Mouse (Mus musculus): Measurements from ENCODE around the gene Otx2. TPM values are rescaled to one million over a fixed set of nuclear protein-coding genes. Genes with fewer than 3 reads are reported as not detected.
"Not testable (repeated sequence)": the region's sequence is repeated elsewhere in the genome, so short reads cannot be mapped to it uniquely, and the experiment has no call there.

Gene Otx2
- polyA plus RNA-seq, 1 experiment, result not detected

DNA sequence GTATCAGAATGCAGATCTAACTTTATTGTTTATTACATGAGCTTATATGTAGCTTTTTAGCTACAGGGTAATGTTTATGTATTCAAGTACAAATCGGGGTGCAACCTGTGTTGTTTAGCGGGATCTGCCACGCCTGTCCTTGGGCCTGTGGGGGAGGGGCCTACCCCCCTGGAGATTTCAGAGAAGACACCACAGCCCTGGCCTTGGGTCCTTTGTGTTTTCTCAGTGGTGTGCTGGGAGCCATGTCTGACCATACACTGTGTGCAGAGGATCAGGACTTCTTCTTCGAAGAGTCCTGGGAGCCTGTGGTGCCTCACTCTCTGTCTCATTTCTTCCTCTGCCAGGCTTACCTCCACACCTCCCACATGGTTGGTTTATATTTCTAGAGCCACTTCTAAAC lies 47.3 kb downstream of the Otx2 start:
- Histone ChIP-seq H3K27me3 (ENCODE audit: control insufficient read depth, insufficient read depth, low read length) (no peaks in the 10 kb centered on the region), H3K36me3 (ENCODE audit: control insufficient read depth, insufficient read depth, low read length) (no peaks in the 10 kb centered on the region), H3K4me3 (ENCODE audit: control insufficient read depth, low read depth, low read length) (no peak overlapping the region), H3K27ac (ENCODE audit: control insufficient read depth, insufficient read depth, low read depth, low read length) (no peak overlapping the region), H3K4me1 (ENCODE audit: control insufficient read depth, insufficient read depth, low read length) (0 out of 2 replicates have a peak, but pooled peaks cover 2% of the 10 kb centered on the region)
- TF ChIP-seq POLR2A (IDR thresholded peaks at IDR 0.05; ENCODE audit: control insufficient read depth, low read depth, low read length), result no peak
- no peak for TF ChIP-seq CTCF (IDR thresholded peaks at IDR 0.05; ENCODE audit: control insufficient read depth, insufficient read depth, insufficient replicate concordance, low read depth, low read length)

- Histone ChIP-seq H3K4me3 (ENCODE audit: control insufficient read depth, low read depth, low read length) (no peak overlapping the region), H3K27me3 (ENCODE audit: control insufficient read depth, insufficient read depth, low read length) (no peaks in the 10 kb centered on the region), H3K36me3 (ENCODE audit: control insufficient read depth, insufficient read depth, low read length) (no peaks in the 10 kb centered on the region), H3K27ac (ENCODE audit: control insufficient read depth, insufficient read depth, low read depth, low read length) (no peak overlapping the region), H3K4me1 (ENCODE audit: control insufficient read depth, insufficient read depth, low read length) (0 out of 2 replicates have a peak, but pooled peaks cover 2% of the 10 kb centered on the region)
- TF ChIP-seq CTCF (IDR thresholded peaks at IDR 0.05; ENCODE audit: control insufficient read depth, insufficient read depth, insufficient replicate concordance, low read depth, low read length) (no peak), POLR2A (IDR thresholded peaks at IDR 0.05; ENCODE audit: control insufficient read depth, low read depth, low read length) (no peak)
Observed at GRCm38 (mm10) chr14:48625331-48625694, 48.3 kb downstream of the Otx2 start.

DNA sequence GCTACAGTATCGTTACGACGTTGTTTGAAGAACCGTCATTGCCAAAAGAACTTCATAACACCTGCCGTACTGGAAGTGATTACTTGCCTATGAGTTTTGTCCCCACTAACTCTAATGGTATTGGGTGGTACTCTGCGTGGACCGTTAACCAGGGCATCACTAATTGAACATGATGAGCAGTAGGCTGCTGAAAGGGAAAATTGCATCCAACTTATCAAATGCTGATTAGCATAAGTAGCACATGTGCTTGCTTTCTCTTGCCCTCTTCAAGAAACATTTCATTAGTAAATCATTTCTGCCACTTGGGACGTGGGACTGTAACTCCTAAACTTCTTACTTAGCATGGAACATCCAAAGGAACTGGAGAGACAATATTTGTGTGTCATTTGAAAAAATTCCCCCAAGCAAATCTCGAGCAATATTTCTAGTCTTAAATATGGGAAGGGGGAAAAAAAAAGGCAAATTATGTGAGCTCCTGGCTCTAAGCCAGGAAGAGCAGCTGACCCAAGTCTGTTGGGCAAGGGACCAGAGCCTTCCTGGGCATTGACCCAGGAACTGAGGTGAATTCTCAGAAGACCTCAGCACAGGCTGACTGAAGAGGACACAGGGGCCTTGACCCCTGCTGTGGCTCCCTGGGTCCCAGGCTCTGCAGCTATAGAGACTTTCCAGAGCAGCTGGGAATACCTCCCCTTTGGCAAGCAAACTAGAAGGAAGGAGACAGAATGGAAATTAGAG lies 48.9 kb downstream of the Otx2 start:
- Histone ChIP-seq H3K36me3 (ENCODE audit: control insufficient read depth, insufficient read depth, low read length) (no peaks in the 10 kb centered on the region), H3K4me1 (ENCODE audit: control insufficient read depth, insufficient read depth, low read length) (0 out of 2 replicates have a peak, but pooled peaks cover 2% of the 10 kb centered on the region), H3K4me3 (ENCODE audit: control insufficient read depth, low read depth, low read length) (no peak overlapping the region), H3K27ac (ENCODE audit: control insufficient read depth, insufficient read depth, low read depth, low read length) (no peak overlapping the region), H3K27me3 (ENCODE audit: control insufficient read depth, insufficient read depth, low read length) (no peaks in the 10 kb centered on the region)
- no peak for TF ChIP-seq POLR2A (IDR thresholded peaks at IDR 0.05; ENCODE audit: control insufficient read depth, low read depth, low read length)
- TF ChIP-seq CTCF (IDR thresholded peaks at IDR 0.05; ENCODE audit: control insufficient read depth, insufficient read depth, insufficient replicate concordance, low read depth, low read length), result no peak

GRCm38 (mm10) chr14:48622726-48623125 lies 50.9 kb downstream of the Otx2 start:
- H3K27ac ChIP-seq (ENCODE audit: control insufficient read depth, insufficient read depth, low read depth, low read length); H3K4me3 ChIP-seq (ENCODE audit: control insufficient read depth, low read depth, low read length); H3K27me3 ChIP-seq (ENCODE audit: control insufficient read depth, insufficient read depth, low read length); H3K4me1 ChIP-seq (ENCODE audit: control insufficient read depth, insufficient read depth, low read length); H3K36me3 ChIP-seq (ENCODE audit: control insufficient read depth, insufficient read depth, low read length): not testable (repeated sequence)

GRCm38 (mm10) chr14:48616361-48616760 lies 57.3 kb downstream of the Otx2 start:
- no peak overlapping the region for H3K4me3 ChIP-seq (ENCODE audit: control insufficient read depth, low read depth, low read length)
- H3K27ac ChIP-seq (ENCODE audit: control insufficient read depth, insufficient read depth, low read depth, low read length), result no peak overlapping the region
- TF ChIP-seq POLR2A (IDR thresholded peaks at IDR 0.05; ENCODE audit: control insufficient read depth, low read depth, low read length) (no peak), CTCF (IDR thresholded peaks at IDR 0.05; ENCODE audit: control insufficient read depth, insufficient read depth, insufficient replicate concordance, low read depth, low read length) (no peak)
- H3K36me3 ChIP-seq (ENCODE audit: control insufficient read depth, insufficient read depth, low read length), result no peaks in the 10 kb centered on the region
- H3K4me1 ChIP-seq (ENCODE audit: control insufficient read depth, insufficient read depth, low read length), result no peaks in the 10 kb centered on the region
- no peaks in the 10 kb centered on the region for H3K27me3 ChIP-seq (ENCODE audit: control insufficient read depth, insufficient read depth, low read length)

- no peaks in the 10 kb centered on the region for H3K27me3 ChIP-seq (ENCODE audit: control insufficient read depth, insufficient read depth, low read length)
- H3K36me3 ChIP-seq (ENCODE audit: control insufficient read depth, insufficient read depth, low read length), result no peaks in the 10 kb centered on the region
- H3K27ac ChIP-seq (ENCODE audit: control insufficient read depth, insufficient read depth, low read depth, low read length), result no peak overlapping the region
- no peak overlapping the region for H3K4me3 ChIP-seq (ENCODE audit: control insufficient read depth, low read depth, low read length)
- H3K4me1 ChIP-seq (ENCODE audit: control insufficient read depth, insufficient read depth, low read length), result no peaks in the 10 kb centered on the region
- TF ChIP-seq POLR2A (IDR thresholded peaks at IDR 0.05; ENCODE audit: control insufficient read depth, low read depth, low read length) (no peak), CTCF (IDR thresholded peaks at IDR 0.05; ENCODE audit: control insufficient read depth, insufficient read depth, insufficient replicate concordance, low read depth, low read length) (no peak)
Observed at GRCm38 (mm10) chr14:48608641-48609310, 64.8 kb downstream of the Otx2 start.

Other genes with a start within 250 kb of the Otx2 start
- gene Tmem260, start 227.7 kb downstream of the Otx2 start, polyA plus RNA-seq (2012; rRNA removed), result 7.5 and 9.3 TPM in 2 replicates